Mouse (Mus musculus): ENCODE results near the gene Med18. TPM values are rescaled to one million over a fixed set of nuclear protein-coding genes. Genes with fewer than 3 reads are reported as not detected.
"Not testable (repeated sequence)": the region's sequence is repeated elsewhere in the genome, so short reads cannot be mapped to it uniquely, and the experiment has no call there.

The Med18 gene
- polyA plus RNA-seq, 1 experiment: 2.0 TPM

DNA sequence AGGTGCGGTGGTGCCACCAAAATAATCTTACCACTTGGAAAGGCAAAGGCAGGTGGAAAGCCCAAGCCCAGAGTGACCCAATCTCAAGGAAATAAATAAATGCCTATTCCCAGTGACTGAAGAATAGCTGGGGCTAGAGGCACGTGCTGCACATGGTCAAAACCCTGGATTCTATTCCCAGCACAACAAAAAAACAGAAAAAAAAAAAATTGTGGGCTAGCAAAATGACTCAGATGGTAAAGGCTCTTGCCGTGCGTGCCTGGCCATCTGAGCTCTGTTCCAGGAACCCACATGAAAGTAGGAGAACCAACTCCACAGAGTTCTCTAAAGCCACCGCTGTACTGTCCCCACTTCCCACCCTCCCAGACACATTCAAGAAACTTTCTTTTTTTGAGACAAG, 43.2 kb downstream of the Med18 start:
- Histone ChIP-seq H3K4me1 (ENCODE audit: control insufficient read depth, insufficient read depth, insufficient read length, low read length) (no peaks in the 10 kb centered on the region), H3K27ac (ENCODE audit: insufficient read depth, low read depth, low read length) (no peak overlapping the region), H3K36me3 (ENCODE audit: control insufficient read depth, insufficient read depth, low read length) (peaks cover 1% of the 10 kb centered on the region; the same call in 1 of the 2 replicates), H3K4me3 (ENCODE audit: low read depth, low read length) (no peak overlapping the region), H3K27me3 (ENCODE audit: control insufficient read depth, insufficient read depth, low read length) (no peaks in the 10 kb centered on the region)
- TF ChIP-seq CTCF (IDR thresholded peaks at IDR 0.05; ENCODE audit: extremely low read depth, insufficient read length, insufficient replicate concordance, low read depth, low read length) (no peak), POLR2A (IDR thresholded peaks at IDR 0.05; ENCODE audit: low read depth, low read length) (no peak)
- 57% methylated on average over 5 of the region's 5 CpGs for WGBS

DNA sequence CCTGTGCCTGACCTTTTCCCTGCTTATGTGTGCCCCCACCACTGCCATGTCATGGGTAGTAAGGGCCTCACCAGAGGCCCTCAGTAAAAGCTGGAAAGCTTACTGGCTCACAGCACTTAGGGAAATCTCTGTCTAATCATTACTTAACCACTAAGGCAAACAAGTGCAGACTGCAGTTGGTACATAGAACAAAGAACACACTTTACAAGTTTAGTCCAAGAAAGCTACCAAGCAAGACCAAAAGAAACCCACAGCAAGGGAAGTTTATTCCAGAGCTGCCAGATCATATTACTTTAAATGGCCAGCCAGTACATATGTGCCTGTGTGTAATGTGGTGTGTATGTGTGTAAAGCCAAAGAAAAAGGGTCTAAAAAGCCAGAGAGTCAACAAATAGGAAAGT, 47.8 kb downstream of the Med18 start:
- Histone ChIP-seq H3K36me3 (ENCODE audit: control insufficient read depth, insufficient read depth, low read length) (peaks cover 1% of the 10 kb centered on the region; the same call in 1 of the 2 replicates), H3K27ac (ENCODE audit: insufficient read depth, low read depth, low read length) (no peak overlapping the region), H3K27me3 (ENCODE audit: control insufficient read depth, insufficient read depth, low read length) (no peaks in the 10 kb centered on the region), H3K4me3 (ENCODE audit: low read depth, low read length) (no peak overlapping the region), H3K4me1 (ENCODE audit: control insufficient read depth, insufficient read depth, insufficient read length, low read length) (no peaks in the 10 kb centered on the region)
- TF ChIP-seq POLR2A (IDR thresholded peaks at IDR 0.05; ENCODE audit: low read depth, low read length) (no peak), CTCF (IDR thresholded peaks at IDR 0.05; ENCODE audit: extremely low read depth, insufficient read length, insufficient replicate concordance, low read depth, low read length) (no peak)

DNA sequence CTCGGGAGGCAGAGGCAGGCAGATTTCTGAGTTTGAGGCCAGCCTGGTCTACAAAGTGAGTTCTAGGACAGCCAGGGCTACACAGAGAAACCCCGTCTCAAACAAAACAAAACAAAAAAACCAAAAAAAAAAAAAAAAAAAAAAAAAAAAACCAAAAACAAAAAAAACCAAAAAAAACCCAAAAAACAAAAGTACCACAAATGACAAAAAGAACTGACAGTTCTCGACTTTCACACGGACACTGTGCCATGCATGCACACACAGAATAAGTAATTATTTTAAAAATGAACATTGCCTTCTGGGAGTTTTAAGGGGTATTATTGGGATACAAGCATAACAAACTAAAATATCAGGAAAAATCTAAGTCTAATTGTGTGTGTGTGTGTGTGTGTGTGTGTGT, 50.5 kb downstream of the Med18 start:
- H3K27ac ChIP-seq (ENCODE audit: insufficient read depth, low read depth, low read length); H3K4me1 ChIP-seq (ENCODE audit: control insufficient read depth, insufficient read depth, insufficient read length, low read length); H3K4me3 ChIP-seq (ENCODE audit: low read depth, low read length); H3K27me3 ChIP-seq (ENCODE audit: control insufficient read depth, insufficient read depth, low read length); H3K36me3 ChIP-seq (ENCODE audit: control insufficient read depth, insufficient read depth, low read length): not testable (repeated sequence)
- 91% methylated on average over 4 of the region's 4 CpGs for WGBS

GRCm38 (mm10) chr4:132411322-132412094, 52.2 kb downstream of the Med18 start:
- no peak overlapping the region for H3K4me3 ChIP-seq (ENCODE audit: low read depth, low read length)

DNA sequence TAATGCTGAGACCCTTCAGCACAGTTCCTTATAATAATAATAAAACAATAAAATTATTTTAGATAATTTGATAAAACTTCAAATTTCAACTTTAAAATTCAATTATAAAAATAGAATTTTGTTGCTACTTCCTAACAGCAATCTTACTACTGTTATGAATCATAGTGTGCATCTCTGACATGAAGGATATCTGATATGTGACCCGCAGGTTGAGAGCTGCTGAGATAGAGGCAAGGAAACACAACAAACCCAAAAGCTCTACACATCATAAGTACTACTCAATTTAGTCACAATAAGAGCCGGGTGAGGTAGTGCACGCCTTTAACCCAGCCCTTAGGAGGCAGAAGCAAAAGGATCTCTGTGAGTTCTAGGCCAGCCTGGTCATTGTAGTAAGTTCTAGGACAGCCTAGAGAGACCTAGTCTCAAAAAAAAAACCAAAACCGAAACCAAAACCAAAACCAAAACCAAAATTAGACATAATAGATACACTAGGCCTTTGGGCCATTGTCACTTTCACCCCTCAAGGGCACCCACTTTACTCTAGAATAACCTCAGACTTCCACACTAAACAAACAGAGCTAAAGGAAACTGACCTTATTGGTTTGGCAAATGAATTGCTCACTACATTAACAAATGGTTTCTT, 54.0 kb downstream of the Med18 start:
- Histone ChIP-seq H3K27me3 (ENCODE audit: control insufficient read depth, insufficient read depth, low read length) (no peaks in the 10 kb centered on the region), H3K27ac (ENCODE audit: insufficient read depth, low read depth, low read length) (no peak overlapping the region), H3K4me3 (ENCODE audit: low read depth, low read length) (no peak overlapping the region), H3K4me1 (ENCODE audit: control insufficient read depth, insufficient read depth, insufficient read length, low read length) (peaks cover 2% of the 10 kb centered on the region; the same call in 1 of the 2 replicates), H3K36me3 (ENCODE audit: control insufficient read depth, insufficient read depth, low read length) (peaks cover 7% of the 10 kb centered on the region; the same call in 1 of the 2 replicates)
- 70% methylated on average over 4 of the region's 4 CpGs for WGBS
- no peak for TF ChIP-seq CTCF (IDR thresholded peaks at IDR 0.05; ENCODE audit: extremely low read depth, insufficient read length, insufficient replicate concordance, low read depth, low read length)
- no peak for TF ChIP-seq POLR2A (IDR thresholded peaks at IDR 0.05; ENCODE audit: low read depth, low read length)

More at GRCm38 (mm10) chr4:132411322-132412094, 52.2 kb downstream of the Med18 start:
- Histone ChIP-seq H3K27ac (ENCODE audit: insufficient read depth, low read depth, low read length) (no peak overlapping the region), H3K4me1 (ENCODE audit: control insufficient read depth, insufficient read depth, insufficient read length, low read length) (peaks cover 2% of the 10 kb centered on the region; the same call in 1 of the 2 replicates), H3K27me3 (ENCODE audit: control insufficient read depth, insufficient read depth, low read length) (no peaks in the 10 kb centered on the region), H3K36me3 (ENCODE audit: control insufficient read depth, insufficient read depth, low read length) (peaks cover 3% of the 10 kb centered on the region; the same call in 1 of the 2 replicates)
- TF ChIP-seq POLR2A (IDR thresholded peaks at IDR 0.05; ENCODE audit: low read depth, low read length) (no peak), CTCF (IDR thresholded peaks at IDR 0.05; ENCODE audit: extremely low read depth, insufficient read length, insufficient replicate concordance, low read depth, low read length) (peak; percentile 22; the same call in 1 of the 2 replicates)
- WGBS: 50% methylated on average over 8 of the region's 8 CpGs

Other genes starting within 250 kb of the Med18 start
- 6.8 and 13.5 TPM in 2 replicates for gene Gmeb1, start 202.3 kb downstream of the Med18 start, polyA plus RNA-seq (2012; rRNA removed)
- 1.3 and 4.5 TPM in 2 replicates for gene Taf12, start 189.5 kb downstream of the Med18 start, polyA plus RNA-seq (2012; rRNA removed)
- gene Rab42, start 160.5 kb downstream of the Med18 start, polyA plus RNA-seq (2012; rRNA removed): 0.70 and 0.98 TPM in 2 replicates
- 20.7 and 24.1 TPM in 2 replicates for gene Trnau1ap, start 134.4 kb downstream of the Med18 start, polyA plus RNA-seq (2012; rRNA removed)
- 5.2 and 9.6 TPM in 2 replicates for gene Rcc1, start 110.3 kb downstream of the Med18 start, polyA plus RNA-seq (2012; rRNA removed)
- 6.3 and 15.6 TPM in 2 replicates for gene Phactr4, start 41.4 kb downstream of the Med18 start, polyA plus RNA-seq (2012; rRNA removed)
- gene Sesn2, start 46.6 kb upstream of the Med18 start, polyA plus RNA-seq (2012; rRNA removed): 4.0 and 6.7 TPM in 2 replicates
- 63.8 and 147 TPM in 2 replicates for gene Atpif1, start 69.7 kb upstream of the Med18 start, polyA plus RNA-seq (2012; rRNA removed)
- gene Dnajc8, start 71.6 kb upstream of the Med18 start, polyA plus RNA-seq (2012; rRNA removed): 5.0 and 9.0 TPM in 2 replicates
- 2.9 and 3.1 TPM in 2 replicates for gene Ptafr, start 100.1 kb upstream of the Med18 start, polyA plus RNA-seq (2012; rRNA removed)
- gene Eya3, start 175.1 kb upstream of the Med18 start, polyA plus RNA-seq (2012; rRNA removed): 13.3 and 20.7 TPM in 2 replicates

Data from small intestine, adult 2 months (tissue).